Mouse (Mus musculus): ENCODE data around the gene Gm20661. TPM values are rescaled to one million over a fixed set of nuclear protein-coding genes. Genes with fewer than 3 reads are reported as not detected.

The Gm20661 gene
- under 1 TPM; 0.33 to 0.40 TPM for total RNA-seq (2021)
- long read RNA-seq, experiment 1 = 0 reads
- long read RNA-seq, experiment 2 = 0 reads

GRCm38 (mm10) chr9:107982681-107983346 is at the start of gene Gm20661:
Gene Gm20661 (plus strand): TSS chr9:107983058.
- DNase-seq = peak; percentile 61 to 74

DNA sequence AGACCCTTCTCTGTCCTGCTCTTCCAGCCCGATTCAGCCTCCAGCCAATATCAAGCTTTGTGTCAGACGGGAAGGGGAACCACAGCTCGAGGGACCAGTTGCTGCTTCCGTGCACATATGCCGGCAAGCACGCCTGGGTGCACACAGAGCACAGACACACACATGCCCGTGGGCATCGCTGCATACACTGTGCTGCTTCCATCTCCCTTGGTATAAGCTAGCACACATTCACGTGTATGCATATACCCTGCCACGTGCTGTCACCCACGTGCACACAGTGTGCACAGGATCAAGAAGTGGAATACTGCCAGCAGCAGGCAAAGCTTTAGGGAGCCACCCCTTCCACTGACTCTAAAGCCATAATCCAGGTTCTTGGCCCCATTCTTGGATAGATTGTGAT is 48.7 kb upstream of the Gm20661 start:
- DNase-seq = no peak

- no peak for DNase-seq
Observed at GRCm38 (mm10) chr9:107935374-107935773, 47.5 kb upstream of the Gm20661 start, which contains the start of gene Camkv. Gene Camkv (plus strand): TSS chr9:107935674.

DNA sequence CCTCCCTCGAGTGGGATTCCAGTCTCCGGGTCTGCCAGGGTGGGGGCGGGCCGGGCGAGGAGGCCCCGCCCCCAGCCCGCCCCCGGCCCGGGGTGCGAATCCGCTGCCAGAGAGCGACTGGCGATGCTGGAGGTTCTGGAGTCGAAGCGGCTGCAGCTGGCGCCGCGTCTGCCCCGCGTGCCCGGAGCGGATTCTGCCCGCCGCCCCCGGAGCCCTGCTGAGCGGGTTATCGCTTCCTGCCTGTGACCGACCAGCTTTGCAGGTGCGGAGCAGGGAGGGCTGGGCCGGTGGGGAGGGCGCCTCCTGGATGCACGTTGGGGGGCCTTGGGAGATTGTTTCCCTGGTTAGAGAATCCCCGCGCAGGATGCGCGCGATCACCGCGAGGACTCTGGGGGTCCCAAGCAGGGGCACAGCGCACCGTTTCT is 47.1 kb upstream of the Gm20661 start:
- peak; percentile 36 to 53 for DNase-seq

GRCm38 (mm10) chr9:107936215-107936822 is 46.5 kb upstream of the Gm20661 start:
- DNase-seq = peak in 1 of 2 experiments; percentile 29

- no peak for DNase-seq
Observed at GRCm38 (mm10) chr9:107936831-107937230, 46.0 kb upstream of the Gm20661 start.

DNA sequence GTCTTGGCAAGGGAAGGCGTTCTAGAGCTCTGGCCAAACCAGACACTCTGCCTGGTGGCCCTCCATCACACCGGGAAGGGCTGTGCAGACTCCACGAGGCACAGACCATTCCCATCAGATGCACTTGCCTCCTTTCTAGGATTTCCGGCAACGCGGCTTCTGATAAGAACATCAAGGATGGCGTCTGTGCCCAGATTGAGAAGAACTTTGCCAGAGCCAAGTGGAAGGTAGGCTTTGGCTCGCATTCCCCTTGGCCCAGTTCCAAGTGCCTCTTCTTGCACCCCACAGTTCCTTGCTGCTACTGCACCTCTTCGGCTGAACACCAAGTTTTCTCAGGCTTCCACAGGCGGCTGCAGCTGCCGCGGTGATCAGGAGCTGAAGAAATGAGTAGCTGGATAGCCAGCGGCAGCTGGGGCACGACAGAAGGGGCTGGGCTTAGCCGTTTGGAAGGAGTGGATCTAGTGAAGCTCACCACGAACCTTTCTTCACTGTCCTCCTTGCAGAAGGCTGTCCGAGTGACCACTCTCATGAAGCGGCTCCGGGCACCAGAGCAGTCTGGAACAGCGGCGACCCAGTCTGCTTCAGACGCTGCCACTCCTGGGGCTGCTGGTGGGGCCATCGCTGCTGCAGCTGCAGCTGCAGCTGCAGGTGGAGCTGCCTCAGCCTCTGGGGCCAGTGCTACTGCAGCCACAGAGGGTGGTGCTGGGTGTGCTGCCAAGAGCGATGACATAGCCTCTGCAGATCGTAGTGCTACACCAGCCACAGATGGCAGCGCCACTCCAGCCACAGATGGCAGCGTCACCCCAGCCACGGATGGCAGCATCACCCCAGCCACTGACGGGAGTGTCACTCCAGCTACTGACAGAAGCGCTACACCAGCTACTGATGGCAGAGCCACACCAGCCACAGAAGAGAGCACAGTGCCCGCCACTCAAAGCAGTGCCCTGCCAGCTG is 35.3 kb upstream of the Gm20661 start:
- no peak for DNase-seq

DNA sequence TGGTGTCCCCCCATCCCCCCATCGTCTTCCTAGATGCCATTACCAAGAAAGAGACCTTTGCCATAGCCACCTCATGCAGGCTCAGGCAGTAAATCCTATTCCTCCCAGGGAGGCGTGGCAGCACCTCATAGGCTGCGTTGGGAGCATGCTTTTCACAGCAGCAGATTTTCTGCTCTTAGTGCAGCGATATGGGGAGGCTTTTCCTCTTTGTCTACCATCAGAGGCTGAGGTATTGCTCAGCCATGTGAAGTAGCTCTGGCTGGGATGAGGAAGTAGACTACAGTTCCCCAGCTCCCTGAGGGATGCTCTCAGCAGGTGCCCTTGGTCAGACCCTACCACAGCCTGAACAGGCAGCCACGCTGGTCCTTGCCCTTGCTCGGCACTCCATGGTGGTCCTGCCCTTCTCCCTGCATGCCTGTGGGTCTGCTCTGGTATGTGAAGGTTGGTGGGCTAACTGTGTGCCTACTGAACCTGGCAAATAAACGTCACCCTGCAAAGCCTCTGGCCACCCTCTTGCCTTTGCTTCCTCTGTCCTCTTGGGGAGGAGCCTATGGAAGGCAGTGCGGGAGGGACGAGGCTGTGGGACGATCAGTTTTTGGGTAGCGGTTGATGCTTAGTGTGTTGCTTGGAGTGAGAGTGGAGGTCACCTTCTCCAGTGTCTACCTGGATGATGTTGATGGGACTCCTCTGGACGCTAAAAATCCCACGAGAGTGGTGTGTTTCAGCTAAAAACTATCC is 33.5 kb upstream of the Gm20661 start:
- DNase-seq = no peak

DNA sequence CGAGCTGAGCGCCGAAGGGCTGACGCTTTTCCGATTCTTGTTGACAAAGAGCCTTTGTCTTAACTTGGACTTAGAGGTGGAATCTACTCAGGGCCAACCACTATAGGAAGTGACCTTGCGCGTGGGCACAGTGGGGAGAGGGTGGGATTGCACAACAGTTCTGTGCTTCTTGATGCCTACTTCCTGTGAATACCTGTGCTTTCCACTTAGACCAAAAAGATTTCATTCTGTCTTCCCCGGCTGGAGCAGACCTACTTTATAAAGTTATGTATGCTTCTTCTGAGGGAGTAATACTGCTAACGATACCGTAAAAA is 33.0 kb upstream of the Gm20661 start, which contains the start of gene Traip:
TSS of gene Traip (plus strand) at position 215 of the 314 bp plus-strand sequence.
- DNase-seq = no peak

GRCm38 (mm10) chr9:107950460-107951355 is 32.1 kb upstream of the Gm20661 start:
- DNase-seq = peak; percentile 95 to 96

DNA sequence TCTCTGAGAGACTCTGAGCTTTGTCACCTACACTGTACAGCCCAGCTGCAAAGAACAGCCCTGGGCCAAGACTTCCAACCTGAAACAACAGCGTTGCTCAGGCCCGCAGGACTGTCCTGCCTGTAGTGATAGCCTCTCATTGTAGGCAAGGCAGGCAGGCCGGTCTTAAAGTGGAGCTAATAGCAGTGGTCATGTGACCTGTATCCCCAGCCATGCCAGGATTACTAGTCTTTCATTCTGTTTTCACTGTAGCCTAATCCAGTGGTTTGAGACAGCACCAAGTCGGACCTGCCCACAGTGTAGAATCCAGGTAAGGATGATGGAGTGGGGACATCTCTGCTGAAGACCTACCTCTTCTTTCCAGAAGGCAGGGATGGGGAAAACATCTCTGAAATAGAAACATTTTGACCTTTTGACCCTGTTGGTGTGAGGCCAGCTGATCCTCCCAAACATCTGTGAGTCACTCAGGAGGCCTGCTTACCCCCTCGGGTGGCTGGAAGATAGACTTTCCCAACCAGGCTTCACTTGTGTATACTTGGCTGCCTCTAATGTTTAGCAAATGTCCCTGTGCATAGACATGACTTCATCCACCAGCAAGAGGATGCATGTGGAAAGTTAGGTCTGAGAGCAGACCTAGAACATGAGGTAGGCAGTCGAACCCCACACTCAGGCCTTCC is 27.1 kb upstream of the Gm20661 start:
- DNase-seq = no peak

GRCm38 (mm10) chr9:107957141-107957540 is 25.7 kb upstream of the Gm20661 start:
- DNase-seq = no peak

- peak; percentile 58 to 62 for DNase-seq
Observed at GRCm38 (mm10) chr9:107959896-107960295, 23.0 kb upstream of the Gm20661 start.

- DNase-seq = no peak
Observed at GRCm38 (mm10) chr9:107960928-107961327, 21.9 kb upstream of the Gm20661 start.

- no peak for DNase-seq
Observed at GRCm38 (mm10) chr9:107961351-107961762, 21.5 kb upstream of the Gm20661 start.

- peak in 1 of 2 experiments; percentile 49 for DNase-seq
Observed at GRCm38 (mm10) chr9:107961881-107962280, 21.0 kb upstream of the Gm20661 start.

- no peak for DNase-seq
Observed at GRCm38 (mm10) chr9:107962916-107963315, 19.9 kb upstream of the Gm20661 start.

- DNase-seq = peak; percentile 85 to 91
Observed at GRCm38 (mm10) chr9:107963700-107964099, 19.2 kb upstream of the Gm20661 start.

GRCm38 (mm10) chr9:107964681-107965080 is 18.2 kb upstream of the Gm20661 start:
- DNase-seq = no peak

DNA sequence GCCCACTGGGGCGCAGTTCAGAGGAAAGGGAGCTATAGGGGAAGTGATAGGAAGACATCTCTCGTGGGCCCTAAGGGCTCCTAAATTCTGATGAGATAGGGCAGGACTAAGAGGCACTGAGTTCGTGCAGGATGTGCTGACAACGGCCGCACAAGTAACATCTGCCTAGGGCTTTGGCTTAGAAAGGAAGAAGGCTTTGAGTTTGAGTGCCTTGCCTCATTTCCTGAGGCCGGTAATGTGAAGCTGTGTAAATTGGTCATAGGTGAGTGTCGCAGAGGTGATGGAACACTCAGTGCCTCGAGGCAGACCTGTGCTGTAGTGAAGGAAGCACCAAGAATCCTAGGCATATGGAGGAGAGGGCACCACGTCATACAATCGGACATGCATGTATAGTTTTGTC is 16.2 kb upstream of the Gm20661 start:
- DNase-seq = no peak

Measured in adrenal gland, postnatal 36 days (tissue).